Mouse (Mus musculus) CD4-positive, CD25-positive, alpha-beta regulatory T cell, adult 2 months (primary cell): ENCODE results near the gene Gm3755.
A peak's percentile ranks its signal among the peaks of the same experiment; 100 is the strongest.
"Not testable (repeated sequence)": the region's sequence is repeated elsewhere in the genome, so short reads cannot be mapped to it uniquely, and the experiment has no call there.

ENCODE experiments used
- DNase-seq: peaks from one replicate; pipeline ENCODE4 v3.0.0-alpha.2; 2012; ENCODE audit warnings: low read depth, low spot score

The Gm3755 gene

DNA sequence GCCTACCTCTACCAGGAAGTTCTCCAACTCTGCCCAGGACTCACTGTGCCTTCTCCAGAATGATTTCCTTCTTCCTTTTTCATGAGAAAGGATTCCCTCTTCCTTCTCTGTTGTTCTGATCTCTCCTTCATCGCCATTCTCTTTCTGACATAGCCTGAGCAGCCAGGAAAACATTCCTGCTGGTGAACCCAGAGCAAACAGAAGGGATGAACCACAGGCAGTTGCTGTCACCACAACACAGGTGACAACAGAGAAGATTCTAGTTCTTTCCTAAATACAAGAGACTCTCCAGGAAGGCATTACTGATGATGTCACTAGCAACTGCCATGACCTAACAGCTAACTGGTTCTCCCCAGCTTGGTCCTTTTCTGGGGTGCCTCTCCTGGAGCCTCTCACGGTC, at the start of gene Gm3755:
Gene Gm3755, minus strand, starts transcription at position 101 of the 400 bp plus-strand sequence.
- not testable (repeated sequence) for DNase-seq

DNA sequence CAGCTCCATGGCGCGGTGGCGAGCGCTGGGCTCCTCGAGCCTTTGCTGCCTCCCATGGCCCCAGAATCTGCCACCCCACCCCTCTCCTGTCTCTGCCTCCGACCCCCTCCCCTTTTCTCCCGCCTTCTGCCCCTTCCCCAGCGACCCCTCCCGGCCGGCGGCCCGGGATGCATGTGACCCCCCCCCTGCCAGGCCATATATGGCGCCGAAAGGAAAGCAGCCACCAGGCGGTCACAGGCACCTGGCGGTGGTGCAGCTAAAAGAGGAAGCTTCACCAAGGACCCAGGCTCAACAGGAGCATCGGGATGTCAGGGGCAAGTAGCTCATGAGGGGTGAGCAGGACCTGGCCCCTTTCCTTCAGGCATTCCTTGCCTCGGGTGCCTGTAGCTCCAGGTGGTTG, 38.0 kb upstream of the Gm3755 start:
- peak; percentile 28 for DNase-seq

DNA sequence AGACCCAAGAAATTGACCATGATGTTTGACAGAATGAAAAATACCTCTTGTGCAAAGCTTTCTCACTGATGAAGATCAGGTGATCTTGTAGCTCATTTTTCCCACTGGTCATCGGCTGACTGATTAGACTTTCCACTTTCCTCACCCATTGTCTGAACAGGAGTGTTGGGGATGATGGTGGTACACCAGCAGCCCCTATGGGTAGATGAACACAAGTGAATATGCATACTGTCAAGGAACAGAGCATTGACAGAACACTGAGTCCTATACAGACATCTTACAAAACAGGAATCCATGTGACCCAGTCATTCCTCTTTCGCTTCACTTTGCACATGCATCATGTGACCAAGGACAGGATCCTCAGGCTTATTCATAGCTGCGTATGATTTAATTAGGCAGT, 32.9 kb upstream of the Gm3755 start, which contains the start of gene Gm3752:
Gene Gm3752, minus strand, starts transcription at position 101 of the 400 bp plus-strand sequence.
- not testable (repeated sequence) for DNase-seq

DNA sequence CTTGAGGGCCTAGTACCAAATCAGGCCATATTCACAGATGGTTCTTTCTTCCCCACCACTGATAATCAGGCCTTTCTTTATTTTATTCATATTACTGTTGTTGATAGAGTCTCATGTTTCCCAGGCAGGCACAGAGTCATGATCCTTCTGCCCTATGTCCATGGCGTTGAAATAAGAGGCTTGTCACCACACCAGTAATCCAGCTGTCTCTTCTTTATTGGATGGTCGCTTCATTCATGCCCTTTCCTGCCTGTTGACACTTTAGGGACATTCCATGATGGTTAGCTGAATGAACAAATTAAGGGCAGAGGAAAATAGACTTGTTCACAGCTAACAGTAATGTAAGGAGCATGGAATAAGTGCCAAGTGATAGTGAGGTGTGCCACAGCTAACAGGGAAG, 28.2 kb downstream of the Gm3755 start:
- DNase-seq = not testable (repeated sequence)
